Mouse (Mus musculus) c-Kit-positive CD71-negative TER-119-negative erythroid progenitor cells, embryonic 14.5 days (primary cell): ENCODE results near the gene Ube2dnl2.

Source experiments
- DNase-seq: peaks from one replicate; pipeline ENCODE4 v3.0.0-alpha.2; 2013; ENCODE audit warnings: low read depth

The Ube2dnl2 gene

GRCm38 (mm10) chrX:114907282-114907681 is at the start of gene Ube2dnl2:
Gene Ube2dnl2, plus strand, starts transcription at chrX:114907582.
- no peak for DNase-seq

GRCm38 (mm10) chrX:114895489-114895888 is 11.9 kb upstream of the Ube2dnl2 start:
- no peak for DNase-seq

- no peak for DNase-seq
These were observed 9.9 kb upstream of the Ube2dnl2 start for GRCm38 (mm10) chrX:114897506-114897905.

GRCm38 (mm10) chrX:114903391-114903790 is 4.0 kb upstream of the Ube2dnl2 start:
- DNase-seq = no peak

- DNase-seq = no peak
These were observed 2.7 kb upstream of the Ube2dnl2 start, which contains the start of gene Ube2dnl1 for GRCm38 (mm10) chrX:114904712-114905111. Gene Ube2dnl1, plus strand, starts transcription at chrX:114905012.

GRCm38 (mm10) chrX:114955066-114955465 is 47.7 kb downstream of the Ube2dnl2 start:
- DNase-seq = no peak
